Mouse (Mus musculus): ENCODE data around the gene Mfap1a. TPM values are rescaled to one million over a fixed set of nuclear protein-coding genes. Genes with fewer than 3 reads are reported as not detected.

The Mfap1a gene
- total and polyA plus RNA-seq, 3 experiments = 11.1 to 57.1 (median 32.5) TPM

DNA sequence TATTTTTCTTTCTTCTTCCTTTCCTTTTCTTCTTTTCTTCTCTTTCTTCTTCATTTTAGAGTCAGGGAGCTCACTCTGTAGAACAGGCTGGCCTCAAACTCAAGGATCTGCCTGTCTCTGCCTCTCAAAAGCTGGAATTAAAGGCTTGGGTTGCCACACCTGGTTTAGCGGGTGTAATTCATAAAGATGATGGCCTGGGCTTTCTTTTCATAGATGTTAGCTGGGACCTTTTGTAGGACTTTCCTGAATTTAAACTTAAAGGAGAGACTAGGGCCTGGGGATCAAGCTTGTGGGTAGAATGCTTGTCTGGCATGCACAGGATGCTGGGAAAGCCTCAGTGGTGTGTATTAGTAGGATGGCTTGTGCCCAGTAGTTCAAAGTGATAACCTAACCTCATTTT lies 62.3 kb downstream of the Mfap1a start, which contains the start of gene Ell3:
Gene Ell3 (minus strand): TSS at position 101 of the 400 bp plus-strand sequence.
- no peak for TF ChIP-seq POLR2AphosphoS5 (IDR thresholded peaks at IDR 0.05; ENCODE audit: insufficient replicate concordance, low read depth, low read length)
- TF ChIP-seq GATA2 (IDR thresholded peaks at IDR 0.05; ENCODE audit: borderline replicate concordance, low read depth, low read length) = no peak
- no peak for TF ChIP-seq TAL1 (conservative IDR thresholded peaks at IDR 0.05; ENCODE audit: low read depth, low read length)
- TF ChIP-seq CTCF (IDR thresholded peaks at IDR 0.05; ENCODE audit: low read depth, low read length) = no peak
- no peak for TF ChIP-seq GATA1 (IDR thresholded peaks at IDR 0.05; ENCODE audit: borderline replicate concordance, low read length)
- Histone ChIP-seq H3K4me3 (ENCODE audit: low read depth, low read length) (no peak within 1 kb of the TSS; the same call in 1 of the 2 replicates), H3K36me3 (replicated peaks) (peaks cover 23% of the 10 kb centered on the region), H3K9me3 (replicated peaks) (no peaks in the 10 kb centered on the region), H3K4me1 (ENCODE audit: insufficient read depth, low read depth, low read length) (peaks cover 56% of the 10 kb centered on the region), H3K27me3 (ENCODE audit: insufficient read depth, low read length) (0 out of 2 replicates have a peak, but pooled peaks cover 2% of the 10 kb centered on the region)
- DNase-seq (ENCODE audit: low spot score) (no peak), ATAC-seq (ENCODE audit: extremely low read depth, insufficient number of reproducible peaks, low FRiP score, poor library complexity, severe bottlenecking) (no peak)

DNA sequence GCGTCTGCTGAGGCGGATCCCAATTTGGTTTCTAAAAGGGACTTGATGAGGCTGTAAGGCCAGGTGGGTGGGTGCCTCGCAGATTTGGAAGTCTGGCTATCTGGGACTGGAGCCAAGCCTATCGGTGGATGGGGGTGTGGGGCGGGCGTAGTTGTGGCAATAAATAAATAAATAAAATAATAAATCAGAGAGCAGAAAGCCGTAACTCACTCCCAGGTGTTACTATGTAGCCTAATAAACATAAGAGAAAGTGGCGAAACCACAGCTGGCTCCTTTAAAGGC lies 63.5 kb downstream of the Mfap1a start:
- DNase-seq (ENCODE audit: low spot score) (no peak), ATAC-seq (ENCODE audit: extremely low read depth, insufficient number of reproducible peaks, low FRiP score, poor library complexity, severe bottlenecking) (no peak)
- H3K27me3 ChIP-seq (ENCODE audit: insufficient read depth, low read length) = 0 out of 2 replicates have a peak, but pooled peaks cover 2% of the 10 kb centered on the region
- H3K9me3 ChIP-seq (replicated peaks) = no peaks in the 10 kb centered on the region
- H3K4me1 ChIP-seq (ENCODE audit: insufficient read depth, low read depth, low read length) = peaks cover 50% of the 10 kb centered on the region
- peaks cover 34% of the 10 kb centered on the region for H3K36me3 ChIP-seq (replicated peaks)
- TF ChIP-seq GATA1 (IDR thresholded peaks at IDR 0.05; ENCODE audit: borderline replicate concordance, low read length) (no peak), POLR2AphosphoS5 (IDR thresholded peaks at IDR 0.05; ENCODE audit: insufficient replicate concordance, low read depth, low read length) (no peak), CTCF (IDR thresholded peaks at IDR 0.05; ENCODE audit: low read depth, low read length) (no peak), GATA2 (IDR thresholded peaks at IDR 0.05; ENCODE audit: borderline replicate concordance, low read depth, low read length) (no peak), TAL1 (conservative IDR thresholded peaks at IDR 0.05; ENCODE audit: low read depth, low read length) (no peak)
- peak overlapping the region; percentile 74; the same call in 1 of the 2 replicates for H3K4me3 ChIP-seq (ENCODE audit: low read depth, low read length)

DNA sequence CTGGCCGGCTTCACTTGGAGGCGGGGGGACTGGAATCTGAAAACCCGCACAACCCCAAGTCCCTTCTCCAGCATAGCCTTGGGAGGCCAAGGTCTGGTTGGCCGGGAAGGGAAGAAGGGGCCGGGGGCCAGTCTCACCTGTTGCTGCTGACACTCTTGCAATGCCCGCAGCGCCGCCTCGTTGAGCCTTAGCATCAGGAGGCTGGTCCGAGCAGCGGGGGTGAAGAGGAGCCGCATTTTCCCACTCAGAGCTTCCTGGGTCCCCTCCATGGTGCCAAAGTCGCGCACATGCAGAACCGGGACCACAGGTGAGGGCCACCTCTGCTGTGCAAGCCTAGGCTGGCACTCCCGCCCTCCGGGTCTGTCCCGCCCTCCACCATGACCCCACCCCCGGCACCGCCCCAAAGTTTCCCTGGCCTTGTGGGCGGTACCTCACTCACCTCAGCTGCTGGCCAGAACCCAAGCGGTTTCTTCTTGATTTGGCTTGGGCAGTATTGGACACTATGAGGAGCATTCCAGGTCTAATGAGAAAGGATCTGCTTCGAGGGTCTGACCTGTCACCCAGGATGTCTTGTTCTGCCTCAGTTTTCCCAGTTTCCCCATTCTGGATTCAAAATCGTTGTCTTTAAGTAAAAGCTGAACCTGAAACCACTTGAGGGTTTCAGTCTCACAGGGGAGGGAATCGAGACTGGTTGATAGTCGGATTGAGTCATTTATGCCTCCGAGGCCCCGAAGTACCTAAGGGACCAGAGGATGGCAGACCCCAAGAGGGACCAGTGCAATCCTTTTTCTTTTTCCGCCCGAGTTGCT lies 64.0 kb downstream of the Mfap1a start:
- no peak for TF ChIP-seq GATA2 (IDR thresholded peaks at IDR 0.05; ENCODE audit: borderline replicate concordance, low read depth, low read length)
- no peak for TF ChIP-seq CTCF (IDR thresholded peaks at IDR 0.05; ENCODE audit: low read depth, low read length)
- no peak for TF ChIP-seq POLR2AphosphoS5 (IDR thresholded peaks at IDR 0.05; ENCODE audit: insufficient replicate concordance, low read depth, low read length)
- TF ChIP-seq TAL1 (conservative IDR thresholded peaks at IDR 0.05; ENCODE audit: low read depth, low read length) = no peak
- no peak for TF ChIP-seq GATA1 (IDR thresholded peaks at IDR 0.05; ENCODE audit: borderline replicate concordance, low read length)
- Histone ChIP-seq H3K4me1 (ENCODE audit: insufficient read depth, low read depth, low read length) (peaks cover 44% of the 10 kb centered on the region), H3K27me3 (ENCODE audit: insufficient read depth, low read length) (0 out of 2 replicates have a peak, but pooled peaks cover 2% of the 10 kb centered on the region), H3K4me3 (ENCODE audit: low read depth, low read length) (peak overlapping the region; percentile 74), H3K9me3 (replicated peaks) (no peaks in the 10 kb centered on the region), H3K36me3 (replicated peaks) (peaks cover 39% of the 10 kb centered on the region)
- ATAC-seq (ENCODE audit: extremely low read depth, insufficient number of reproducible peaks, low FRiP score, poor library complexity, severe bottlenecking) = peak; percentile 57; the same call in 1 of the 2 replicates
- DNase-seq (ENCODE audit: low spot score) = peak; percentile 76

Other genes starting within 250 kb of the Mfap1a start
- 41.1 and 44.1 TPM in 2 replicates for gene Trp53bp1, start 235.3 kb downstream of the Mfap1a start, total RNA-seq (2014; fragmentation: Nextera tagmentation)
- 20.1 and 21.6 TPM in 2 replicates for gene Trp53bp1, start 235.3 kb downstream of the Mfap1a start, total RNA-seq (2017)
- 16.2 and 25.9 TPM in 2 replicates for gene Trp53bp1, start 235.3 kb downstream of the Mfap1a start, polyA plus RNA-seq (2012)
- gene Map1a, start 217.1 kb downstream of the Mfap1a start, total RNA-seq (2014; fragmentation: Nextera tagmentation) = 2.5 and 3.3 TPM in 2 replicates
- 0.66 and 2.2 TPM in 2 replicates for gene Map1a, start 217.1 kb downstream of the Mfap1a start, total RNA-seq (2017)
- 7.0 and 7.4 TPM in 2 replicates for gene Map1a, start 217.1 kb downstream of the Mfap1a start, polyA plus RNA-seq (2012)
- gene Ppip5k1, start 151.3 kb downstream of the Mfap1a start, total RNA-seq (2014; fragmentation: Nextera tagmentation) = 11.1 and 15.2 TPM in 2 replicates
- gene Ppip5k1, start 151.3 kb downstream of the Mfap1a start, total RNA-seq (2017) = 8.4 and 11.3 TPM in 2 replicates
- 2.0 and 2.6 TPM in 2 replicates for gene Ppip5k1, start 151.3 kb downstream of the Mfap1a start, polyA plus RNA-seq (2012)
- gene Ckmt1, start 149.0 kb downstream of the Mfap1a start, total RNA-seq (2014; fragmentation: Nextera tagmentation) = 9.8 TPM in 1 of 2 replicates, not detected in the other
- 0.55 TPM in 1 of 2 replicates, not detected in the other for gene Ckmt1, start 149.0 kb downstream of the Mfap1a start, total RNA-seq (2017)
- not detected in 2 replicates for gene Ckmt1, start 149.0 kb downstream of the Mfap1a start, polyA plus RNA-seq (2012)
- gene Strc, start 119.5 kb downstream of the Mfap1a start, total RNA-seq (2014; fragmentation: Nextera tagmentation) = not detected in 2 replicates
- gene Strc, start 119.5 kb downstream of the Mfap1a start, total RNA-seq (2017) = 0.05 TPM in 1 of 2 replicates, not detected in the other
- not detected in 2 replicates for gene Strc, start 119.5 kb downstream of the Mfap1a start, polyA plus RNA-seq (2012)
- gene Pdia3, start 92.9 kb downstream of the Mfap1a start, total RNA-seq (2014; fragmentation: Nextera tagmentation) = 233 and 263 TPM in 2 replicates
- gene Pdia3, start 92.9 kb downstream of the Mfap1a start, total RNA-seq (2017) = 90.1 and 104 TPM in 2 replicates
- gene Pdia3, start 92.9 kb downstream of the Mfap1a start, polyA plus RNA-seq (2012) = 315 and 418 TPM in 2 replicates
- gene Catsper2, start 92.9 kb downstream of the Mfap1a start, total RNA-seq (2014; fragmentation: Nextera tagmentation) = 2.9 and 3.4 TPM in 2 replicates
- gene Catsper2, start 92.9 kb downstream of the Mfap1a start, total RNA-seq (2017) = 0.55 and 1.2 TPM in 2 replicates
- gene Catsper2, start 92.9 kb downstream of the Mfap1a start, polyA plus RNA-seq (2012) = 0.11 and 0.13 TPM in 2 replicates
- not detected in 2 replicates for gene Ell3, start 62.4 kb downstream of the Mfap1a start, total RNA-seq (2014; fragmentation: Nextera tagmentation)
- gene Ell3, start 62.4 kb downstream of the Mfap1a start, total RNA-seq (2017) = 0.29 TPM in 1 of 2 replicates, not detected in the other
- 0.02 TPM in 1 of 2 replicates, not detected in the other for gene Ell3, start 62.4 kb downstream of the Mfap1a start, polyA plus RNA-seq (2012)
- gene Serf2, start 57.5 kb downstream of the Mfap1a start, total RNA-seq (2014; fragmentation: Nextera tagmentation) = 123 and 125 TPM in 2 replicates
- 282 and 373 TPM in 2 replicates for gene Serf2, start 57.5 kb downstream of the Mfap1a start, total RNA-seq (2017)
- gene Serf2, start 57.5 kb downstream of the Mfap1a start, polyA plus RNA-seq (2012) = 206 and 279 TPM in 2 replicates
- 20.7 and 21.5 TPM in 2 replicates for gene Hypk, start 53.4 kb downstream of the Mfap1a start, total RNA-seq (2014; fragmentation: Nextera tagmentation)
- gene Hypk, start 53.4 kb downstream of the Mfap1a start, total RNA-seq (2017) = 73.2 and 82.9 TPM in 2 replicates
- gene Hypk, start 53.4 kb downstream of the Mfap1a start, polyA plus RNA-seq (2012) = 112 and 124 TPM in 2 replicates
- not detected in 2 replicates for gene Serinc4, start 49.9 kb downstream of the Mfap1a start, total RNA-seq (2014; fragmentation: Nextera tagmentation)
- 0.58 and 1.3 TPM in 2 replicates for gene Serinc4, start 49.9 kb downstream of the Mfap1a start, total RNA-seq (2017)
- gene Serinc4, start 49.9 kb downstream of the Mfap1a start, polyA plus RNA-seq (2012) = not detected in 2 replicates
- gene Mfap1b, start 32.6 kb downstream of the Mfap1a start, total RNA-seq (2014; fragmentation: Nextera tagmentation) = 36.4 and 42.6 TPM in 2 replicates
- 21.7 and 29.2 TPM in 2 replicates for gene Mfap1b, start 32.6 kb downstream of the Mfap1a start, total RNA-seq (2017)
- 2.5 and 5.3 TPM in 2 replicates for gene Mfap1b, start 32.6 kb downstream of the Mfap1a start, polyA plus RNA-seq (2012)
- 58.6 and 68.8 TPM in 2 replicates for gene Wdr76, start 58 bp upstream of the Mfap1a start, total RNA-seq (2014; fragmentation: Nextera tagmentation)
- 50.5 and 56.5 TPM in 2 replicates for gene Wdr76, start 58 bp upstream of the Mfap1a start, total RNA-seq (2017)
- 1.9 and 2.7 TPM in 2 replicates for gene Wdr76, start 58 bp upstream of the Mfap1a start, polyA plus RNA-seq (2012)